ENCODE assay signal across 14 mouse cellular contexts in genomic region chr11:109672396-109672795, GRCm38 (mm10). TPM values are rescaled to one million over a fixed set of nuclear protein-coding genes. Genes with fewer than 3 reads are reported as not detected.
DNase-seq lines count a peak whose midpoint lies in the region; TF ChIP-seq lines count a peak whose summit lies in the region.
"Had no signal": no experiment of that assay in that cellular context is flagged by ENCODE, and none has a peak within 500 bp of the region (broad histone marks: within the 10 kb centered on the region; RNA-seq: fewer than 3 reads in every experiment).

No protein-coding gene starts in this region.

- peaks cover 55% of the 10 kb centered on the region for H3K36me3 ChIP-seq in myocyte (ENCODE audit: control insufficient read depth, insufficient read depth)

- H3K4me1 ChIP-seq in brown adipose tissue, adult 24 weeks (ENCODE audit: control insufficient read depth, insufficient read depth, insufficient read length, low read length): peaks cover 12% of the 10 kb centered on the region
- H3K4me1 ChIP-seq: embryonic facial prominence, embryonic 10.5 days; hindbrain, embryonic 12.5 days; intestine, embryonic 15.5 days had no signal

- H3K79me2 ChIP-seq in myocyte (ENCODE audit: control insufficient read depth, insufficient read depth): no peaks in the 10 kb centered on the region

- H3K27me3 ChIP-seq in myocyte (ENCODE audit: control insufficient read depth, insufficient read depth, insufficient read length): no peaks in the 10 kb centered on the region
- H3K27me3 ChIP-seq: hindbrain, embryonic 12.5 days; intestine, embryonic 15.5 days had no signal

- H3K4me3 ChIP-seq in brown adipose tissue, adult 24 weeks (ENCODE audit: insufficient read depth, low read depth, low read length): no peak overlapping the region
- no peak overlapping the region for H3K4me3 ChIP-seq in myocyte
- H3K4me3 ChIP-seq: embryonic facial prominence, embryonic 10.5 days; erythroblast, embryonic 14.5 days; forebrain, embryonic 10.5 days; hindbrain, embryonic 12.5 days; intestine, embryonic 15.5 days had no signal

- peak; percentile 90 for DNase-seq in heart, adult 11 months
- DNase-seq in heart, adult 8-10 months (ENCODE audit: low spot score): no peak
- DNase-seq in CD4-positive helper T cell, adult 2 months (ENCODE audit: low read depth, low spot score): peak; percentile 65
- no peak for DNase-seq in thymus, postnatal 4 days
- DNase-seq: cerebellum, adult 18-20 months; gastrocnemius, postnatal 10 days had no signal

- H3ac ChIP-seq in myocyte (ENCODE audit: control insufficient read depth, insufficient read length): no peak overlapping the region

- peak overlapping the region; percentile 13 for H3K4me2 ChIP-seq in myocyte (ENCODE audit: low read depth)
- H3K4me2 ChIP-seq: hindbrain, embryonic 12.5 days; intestine, embryonic 15.5 days had no signal

- H3K27ac ChIP-seq in brown adipose tissue, adult 24 weeks (replicated peaks; ENCODE audit: low read depth, low read length): peak overlapping the region; percentile 70; the same call in 1 of the 2 replicates
- H3K27ac ChIP-seq: embryonic facial prominence, embryonic 10.5 days; forebrain, embryonic 10.5 days; hindbrain, embryonic 12.5 days; intestine, embryonic 15.5 days had no signal

- no peak for TF ChIP-seq POLR2A in myocyte (IDR thresholded peaks at IDR 0.05; ENCODE audit: insufficient read length, low read depth)

TF ChIP-seq in myocyte, 11 proteins besides CTCF, POLR2A, EP300 and RAD21:
- TF ChIP-seq REST (IDR thresholded peaks at IDR 0.05; ENCODE audit: insufficient read depth, insufficient read length): no peak
- TF ChIP-seq POLR2AphosphoS2 (IDR thresholded peaks at IDR 0.05; ENCODE audit: insufficient read length, low read depth): peak; percentile 20
TF ChIP-seq in myocyte: peak in this region for 1.

RNA-seq across cellular contexts. Expression of gene Prkar1a, which starts 23.2 kb away (rescaled TPM):
- 100 to 1,000 TPM; 347 to 373 (median 363) TPM for total RNA-seq in heart, adult 8-10 months (2022)
- 98.4 and 102 TPM in 2 replicates for polyA plus RNA-seq in brown adipose tissue, adult 24 weeks (2012; ENCODE audit: insufficient read depth, insufficient read length, missing spikeins)
- polyA plus RNA-seq in myocyte (2012; fragmentation: generic; extraction: Trizol): 406 TPM

RNA-seq across cellular contexts. Expression of gene Fam20a, which starts 49.7 kb away (rescaled TPM):
- 1 to 10 TPM; 5.4 to 7.7 (median 5.9) TPM for total RNA-seq in heart, adult 8-10 months (2022)
- polyA plus RNA-seq in brown adipose tissue, adult 24 weeks (2012; ENCODE audit: insufficient read depth, insufficient read length, missing spikeins): 2.3 and 2.6 TPM in 2 replicates
- polyA plus RNA-seq in myocyte (2012; fragmentation: generic; extraction: Trizol): 72.4 TPM
- total RNA-seq: MEL had no signal
- polyA plus RNA-seq: erythroblast, embryonic 14.5 days had no signal

Comparison
In these comparisons a context has a peak if more than half of its experiments do, and no peak if none do; other contexts are left out.
1. DNase-seq: peak in heart, adult 11 months (single experiment) and CD4-positive helper T cell, adult 2 months (single experiment); none in heart, adult 8-10 months (single experiment) and thymus, postnatal 4 days (single experiment).
2. RNA of gene Fam20a, which starts 49.7 kb away (polyA plus RNA-seq): 72.4 TPM in myocyte (single experiment); 2.3 to 2.6 TPM in brown adipose tissue, adult 24 weeks; every median in the first group is over 10 times any median in the second.